Mouse (Mus musculus) hindbrain, embryonic 12.5 days (tissue): ENCODE data around the gene Uhmk1. TPM values are rescaled to one million over a fixed set of nuclear protein-coding genes. Genes with fewer than 3 reads are reported as not detected.
A peak's percentile ranks its signal among the peaks of the same experiment; 100 is the strongest.

Source experiments
- ATAC-seq: fragments of 200-750 bp; cut with Nextera tagmentation; 2 replicates; pipeline ENCODE4 v1.8.0; 2017; ENCODE audit warnings: moderate TSS enrichment; ENCODE audit not compliant: low FRiP score
- H3K27ac ChIP-seq: fragments of 300-500 bp; sonication (generic); 2 replicates; pipeline ENCODE4 v1.5.1; 2016; ENCODE audit warnings: mild to moderate bottlenecking
- H3K27me3 ChIP-seq: fragments of 300-500 bp; sonication (generic); 2 replicates; pipeline ENCODE4 v1.6.1; 2016; ENCODE audit warnings: mild to moderate bottlenecking
- H3K36me3 ChIP-seq: fragments of 300-500 bp; sonication (generic); 2 replicates; pipeline ENCODE4 v1.6.1; 2016; ENCODE audit warnings: mild to moderate bottlenecking
- H3K4me1 ChIP-seq: fragments of 300-500 bp; sonication (generic); 2 replicates; pipeline ENCODE4 v1.6.1; 2016
- H3K4me2 ChIP-seq: fragments of 300-500 bp; sonication (generic); replicated peaks from 2 replicates; pipeline ENCODE4 v1.6.1; 2016; ENCODE audit warnings: mild to moderate bottlenecking
- H3K4me3 ChIP-seq: fragments of 300-500 bp; sonication (generic); 2 replicates; pipeline ENCODE4 v1.5.1; 2016; ENCODE audit warnings: mild to moderate bottlenecking
- H3K9ac ChIP-seq: fragments of 300-500 bp; sonication (generic); 2 replicates; pipeline ENCODE4 v1.6.1; 2016; ENCODE audit warnings: mild to moderate bottlenecking, moderate library complexity
- H3K9me3 ChIP-seq: fragments of 300-500 bp; sonication (generic); replicated peaks from 2 replicates; pipeline ENCODE4 v1.6.1; 2016; ENCODE audit warnings: mild to moderate bottlenecking
- WGBS: fragments of 180-500 bp; shearing (Covaris S2); methylation state at CpG from one replicate; pipeline ENCODE4 v1.1.7; 2016; 5-methylcytosine and 5-hydroxymethylcytosine counted together
- polyA plus RNA-seq: library from polyadenylated mRNA; unstranded; fragments of >200 nt; fragmentation: Nextera tagmentation; extraction: Ambion mirVana; gene quantifications from 2 replicates; pipeline ENCODE4 v1.2.1, GENCODE M21; 2016

Gene Uhmk1
- polyA plus RNA-seq, 1 experiment from 2014 or later: 15.3 TPM

- peak overlapping the region; percentile 91 for H3K27ac ChIP-seq
- peak overlapping the region; percentile 71 for H3K9ac ChIP-seq
- H3K9me3 ChIP-seq: no peaks in the 10 kb centered on the region
- peaks cover 17% of the 10 kb centered on the region for H3K4me1 ChIP-seq
- no peaks in the 10 kb centered on the region for H3K36me3 ChIP-seq
- WGBS: 1% methylated on average over 50 of the region's 50 CpGs
- peak overlapping the region; percentile 76 for H3K4me2 ChIP-seq
- ATAC-seq: peak; percentile 90
- no peaks in the 10 kb centered on the region for H3K27me3 ChIP-seq
- H3K4me3 ChIP-seq: peak overlapping the region; percentile 80
These were observed 41.0 kb downstream of the Uhmk1 start for GRCm38 (mm10) chr1:170173991-170174813.

DNA sequence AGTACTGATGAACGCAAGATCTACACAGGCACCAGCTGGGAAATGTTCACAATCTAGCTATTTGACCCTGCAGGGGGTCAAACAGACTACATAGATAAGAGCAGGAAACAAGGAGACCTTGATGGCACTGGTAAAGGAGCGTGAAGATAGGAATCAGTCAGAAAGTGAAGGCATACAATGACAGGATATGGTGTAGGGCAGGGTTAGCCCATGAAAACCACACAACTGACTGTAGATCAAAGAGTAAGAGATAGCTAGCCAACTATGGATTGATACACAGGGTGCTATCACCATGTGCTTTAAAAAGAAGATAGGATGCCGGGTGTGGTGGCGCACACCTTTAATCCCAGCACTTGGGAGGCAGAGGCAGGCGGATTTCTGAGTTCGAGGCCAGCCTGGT is 47.4 kb downstream of the Uhmk1 start:
- Histone ChIP-seq H3K4me1 (no peaks in the 10 kb centered on the region), H3K4me3 (no peak overlapping the region), H3K36me3 (peaks cover 11% of the 10 kb centered on the region), H3K9me3 (no peaks in the 10 kb centered on the region), H3K27me3 (no peaks in the 10 kb centered on the region), H3K9ac (no peak overlapping the region), H3K4me2 (no peak overlapping the region), H3K27ac (no peak overlapping the region)
- no peak for ATAC-seq
- WGBS: 93% methylated on average over 6 of the region's 6 CpGs

GRCm38 (mm10) chr1:170164913-170165312 is 50.3 kb downstream of the Uhmk1 start:
- H3K4me1 ChIP-seq: peaks cover 6% of the 10 kb centered on the region; the same call in 1 of the 2 replicates
- ATAC-seq: no peak
- H3K27me3 ChIP-seq: no peaks in the 10 kb centered on the region
- WGBS: 89% methylated on average over 3 of the region's 3 CpGs
- H3K4me2 ChIP-seq: no peak overlapping the region
- H3K9ac ChIP-seq: no peak overlapping the region
- H3K36me3 ChIP-seq: peaks cover 21% of the 10 kb centered on the region
- no peak overlapping the region for H3K27ac ChIP-seq
- H3K9me3 ChIP-seq: no peaks in the 10 kb centered on the region
- H3K4me3 ChIP-seq: no peak overlapping the region

DNA sequence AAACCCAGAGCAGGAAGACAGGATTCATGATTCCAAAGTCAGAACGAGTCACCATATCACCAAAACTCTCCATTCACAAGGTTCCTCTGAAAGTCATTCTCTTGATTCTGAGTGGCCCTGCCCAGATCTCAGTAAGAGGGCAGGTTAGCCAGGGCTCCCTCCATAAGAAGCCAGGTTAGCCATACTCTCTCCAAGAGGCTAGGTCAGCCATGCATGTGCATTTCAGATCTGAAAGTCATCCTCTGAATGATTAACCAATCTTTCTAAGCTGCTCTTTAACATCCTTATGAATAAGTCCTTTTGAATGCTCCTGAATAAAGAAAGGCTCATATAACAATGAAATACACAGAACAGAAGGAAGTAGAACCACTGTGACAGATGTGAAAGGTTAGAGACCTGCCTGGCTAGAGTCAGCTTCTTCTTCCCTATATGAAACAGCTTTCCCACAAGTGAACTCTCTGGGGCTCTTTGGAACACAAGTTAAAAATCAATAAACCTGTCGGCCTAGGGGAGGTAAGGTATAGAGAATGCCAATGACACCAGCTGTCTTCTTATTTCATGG is 51.1 kb downstream of the Uhmk1 start:
- Histone ChIP-seq H3K4me2 (no peak overlapping the region), H3K4me3 (no peak overlapping the region), H3K9ac (no peak overlapping the region), H3K36me3 (peaks cover 23% of the 10 kb centered on the region), H3K27me3 (no peaks in the 10 kb centered on the region), H3K9me3 (no peaks in the 10 kb centered on the region), H3K4me1 (peaks cover 6% of the 10 kb centered on the region; the same call in 1 of the 2 replicates), H3K27ac (no peak overlapping the region)
- 81% methylated on average over 2 of the region's 2 CpGs for WGBS
- no peak for ATAC-seq

DNA sequence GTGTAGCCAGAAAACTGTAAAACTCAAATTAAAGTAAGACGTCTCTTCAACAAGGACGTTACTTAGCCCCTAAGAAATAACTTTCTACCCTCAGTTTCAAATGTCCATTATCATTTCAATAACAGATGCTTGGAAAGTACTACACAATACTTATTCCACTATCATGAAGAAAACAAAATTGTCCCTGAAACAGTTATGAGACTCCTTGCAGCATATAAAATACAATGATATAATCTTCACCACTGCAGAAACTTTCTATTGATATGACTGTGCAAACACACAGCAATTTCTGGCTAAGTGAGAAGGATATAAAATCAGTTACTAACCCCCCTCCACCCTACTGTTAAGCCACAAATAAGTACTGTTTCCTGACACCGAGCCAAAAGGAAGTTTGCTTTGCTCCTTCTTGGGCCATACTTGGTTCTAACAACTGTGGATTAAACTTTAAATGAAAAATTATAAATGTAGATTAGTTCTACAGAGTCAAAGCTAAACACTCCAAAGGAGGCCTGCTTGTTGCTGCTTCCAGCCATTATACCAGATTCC is 51.7 kb downstream of the Uhmk1 start:
- Histone ChIP-seq H3K4me1 (peaks cover 6% of the 10 kb centered on the region; the same call in 1 of the 2 replicates), H3K27ac (no peak overlapping the region), H3K9ac (no peak overlapping the region), H3K27me3 (no peaks in the 10 kb centered on the region), H3K4me2 (no peak overlapping the region), H3K9me3 (no peaks in the 10 kb centered on the region), H3K36me3 (peaks cover 26% of the 10 kb centered on the region), H3K4me3 (no peak overlapping the region)
- WGBS: 94% methylated on average over 3 of the region's 3 CpGs
- no peak for ATAC-seq

- no peaks in the 10 kb centered on the region for H3K9me3 ChIP-seq
- 80% methylated on average over 6 of the region's 6 CpGs for WGBS
- no peak overlapping the region for H3K27ac ChIP-seq
- no peaks in the 10 kb centered on the region for H3K27me3 ChIP-seq
- H3K4me3 ChIP-seq: no peak overlapping the region
- H3K4me1 ChIP-seq: peaks cover 6% of the 10 kb centered on the region; the same call in 1 of the 2 replicates
- peaks cover 34% of the 10 kb centered on the region for H3K36me3 ChIP-seq
- no peak overlapping the region for H3K9ac ChIP-seq
- no peak for ATAC-seq
- no peak overlapping the region for H3K4me2 ChIP-seq
These were observed 53.3 kb downstream of the Uhmk1 start for GRCm38 (mm10) chr1:170161852-170162251.

- H3K4me1 ChIP-seq: peaks cover 6% of the 10 kb centered on the region; the same call in 1 of the 2 replicates
- H3K36me3 ChIP-seq: peaks cover 36% of the 10 kb centered on the region
- H3K27ac ChIP-seq: no peak overlapping the region
- H3K27me3 ChIP-seq: no peaks in the 10 kb centered on the region
- WGBS: 53% methylated on average over 3 of the region's 3 CpGs
- H3K9me3 ChIP-seq: no peaks in the 10 kb centered on the region
- H3K4me3 ChIP-seq: no peak overlapping the region
- ATAC-seq: no peak
- H3K4me2 ChIP-seq: no peak overlapping the region
- H3K9ac ChIP-seq: no peak overlapping the region
These were observed 54.7 kb downstream of the Uhmk1 start for GRCm38 (mm10) chr1:170160397-170160938.

- Histone ChIP-seq H3K9me3 (no peaks in the 10 kb centered on the region), H3K4me2 (no peak overlapping the region), H3K27me3 (no peaks in the 10 kb centered on the region), H3K4me3 (no peak overlapping the region), H3K36me3 (peaks cover 32% of the 10 kb centered on the region), H3K27ac (no peak overlapping the region), H3K9ac (no peak overlapping the region), H3K4me1 (peaks cover 6% of the 10 kb centered on the region; the same call in 1 of the 2 replicates)
- ATAC-seq: no peak
- WGBS: 93% methylated on average over 2 of the region's 2 CpGs
These were observed 55.5 kb downstream of the Uhmk1 start for GRCm38 (mm10) chr1:170159707-170160106.

- 91% methylated on average over 5 of the region's 5 CpGs for WGBS
- Histone ChIP-seq H3K9me3 (no peaks in the 10 kb centered on the region), H3K9ac (no peak overlapping the region), H3K27ac (no peak overlapping the region), H3K27me3 (no peaks in the 10 kb centered on the region), H3K4me2 (no peak overlapping the region), H3K36me3 (peaks cover 28% of the 10 kb centered on the region), H3K4me1 (peaks cover 6% of the 10 kb centered on the region; the same call in 1 of the 2 replicates), H3K4me3 (no peak overlapping the region)
- ATAC-seq: no peak
These were observed 59.4 kb downstream of the Uhmk1 start for GRCm38 (mm10) chr1:170155761-170156160.

GRCm38 (mm10) chr1:170155298-170155697 is 59.9 kb downstream of the Uhmk1 start:
- no peak for ATAC-seq
- WGBS: 69% methylated on average over 2 of the region's 2 CpGs
- no peak overlapping the region for H3K4me3 ChIP-seq
- no peak overlapping the region for H3K27ac ChIP-seq
- no peaks in the 10 kb centered on the region for H3K9me3 ChIP-seq
- no peaks in the 10 kb centered on the region for H3K27me3 ChIP-seq
- peaks cover 25% of the 10 kb centered on the region for H3K36me3 ChIP-seq
- peaks cover 1% of the 10 kb centered on the region; the same call in 1 of the 2 replicates for H3K4me1 ChIP-seq
- no peak overlapping the region for H3K9ac ChIP-seq
- no peak overlapping the region for H3K4me2 ChIP-seq

GRCm38 (mm10) chr1:170153986-170154385 is 61.2 kb downstream of the Uhmk1 start:
- Histone ChIP-seq H3K9me3 (no peaks in the 10 kb centered on the region), H3K27ac (no peak overlapping the region), H3K4me2 (no peak overlapping the region), H3K27me3 (no peaks in the 10 kb centered on the region), H3K9ac (no peak overlapping the region), H3K36me3 (peaks cover 30% of the 10 kb centered on the region), H3K4me3 (no peak overlapping the region), H3K4me1 (no peaks in the 10 kb centered on the region)
- WGBS: 87% methylated on average over 8 of the region's 8 CpGs
- no peak for ATAC-seq

- H3K4me3 ChIP-seq: no peak overlapping the region
- H3K9ac ChIP-seq: no peak overlapping the region
- no peak for ATAC-seq
- no peak overlapping the region for H3K27ac ChIP-seq
- no peaks in the 10 kb centered on the region for H3K4me1 ChIP-seq
- no peaks in the 10 kb centered on the region for H3K9me3 ChIP-seq
- no peaks in the 10 kb centered on the region for H3K27me3 ChIP-seq
- H3K4me2 ChIP-seq: no peak overlapping the region
- WGBS: 92% methylated on average over 2 of the region's 2 CpGs
- H3K36me3 ChIP-seq: peaks cover 30% of the 10 kb centered on the region
These were observed 62.6 kb downstream of the Uhmk1 start for GRCm38 (mm10) chr1:170152552-170152951.
